Mouse (Mus musculus): Measurements from ENCODE around the gene Zdhhc23. TPM values are rescaled to one million over a fixed set of nuclear protein-coding genes. Genes with fewer than 3 reads are reported as not detected.

Gene Zdhhc23
- polyA plus RNA-seq, 1 experiment from 2014 or later = 0.38 TPM

GRCm38 (mm10) chr16:43979010-43979327 lies 622 bp downstream of the Zdhhc23 start:
- H3K4me2 ChIP-seq (ENCODE audit: low read depth, low read length) = peak overlapping the region; percentile 100
- no peak for ATAC-seq (replicated peaks; ENCODE audit: insufficient number of reproducible peaks, low FRiP score, low TSS enrichment, low read depth)

GRCm38 (mm10) chr16:43973606-43974220 lies 5.9 kb downstream of the Zdhhc23 start:
- DNase-seq (ENCODE audit: low spot score) (no peak), ATAC-seq (replicated peaks; ENCODE audit: insufficient number of reproducible peaks, low FRiP score, low TSS enrichment, low read depth) (no peak)
- H3K4me1 ChIP-seq (ENCODE audit: control insufficient read depth, insufficient read depth, low read length) = no peaks in the 10 kb centered on the region
- H3K4me2 ChIP-seq (ENCODE audit: low read depth, low read length) = no peak overlapping the region
- H3K27me3 ChIP-seq (ENCODE audit: control insufficient read depth, insufficient read depth, low read length) = no peaks in the 10 kb centered on the region
- H3K9me3 ChIP-seq (replicated peaks; ENCODE audit: control insufficient read depth, low read length) = no peaks in the 10 kb centered on the region
- H3K4me3 ChIP-seq (ENCODE audit: low read depth, low read length) = no peak overlapping the region
- no peaks in the 10 kb centered on the region for H3K36me3 ChIP-seq (replicated peaks; ENCODE audit: control insufficient read depth, insufficient read depth, low read depth, low read length)
- H3K9ac ChIP-seq (replicated peaks; ENCODE audit: low read length) = no peak overlapping the region
- no peak overlapping the region for H3K27ac ChIP-seq (replicated peaks; ENCODE audit: low read depth, low read length)
- WGBS = 70% methylated on average over 22 of the region's 22 CpGs

More at GRCm38 (mm10) chr16:43979010-43979327, 622 bp downstream of the Zdhhc23 start:
- H3K36me3 ChIP-seq (replicated peaks; ENCODE audit: control insufficient read depth, insufficient read depth, low read depth, low read length) = no peaks in the 10 kb centered on the region
- H3K4me3 ChIP-seq (ENCODE audit: low read depth, low read length) = peak overlapping the region; percentile 67
- peak; percentile 66 for DNase-seq (ENCODE audit: low spot score)
- H3K9me3 ChIP-seq (replicated peaks; ENCODE audit: control insufficient read depth, low read length) = no peaks in the 10 kb centered on the region
- H3K27ac ChIP-seq (replicated peaks; ENCODE audit: low read depth, low read length) = no peak overlapping the region
- H3K27me3 ChIP-seq (ENCODE audit: control insufficient read depth, insufficient read depth, low read length) = peaks cover 11% of the 10 kb centered on the region
- WGBS = 17% methylated on average over 7 of the region's 7 CpGs
- no peaks in the 10 kb centered on the region; the same call in none of the 2 replicates for H3K4me1 ChIP-seq (ENCODE audit: control insufficient read depth, insufficient read depth, low read length)
- H3K9ac ChIP-seq (replicated peaks; ENCODE audit: low read length) = peak overlapping the region; percentile 51

DNA sequence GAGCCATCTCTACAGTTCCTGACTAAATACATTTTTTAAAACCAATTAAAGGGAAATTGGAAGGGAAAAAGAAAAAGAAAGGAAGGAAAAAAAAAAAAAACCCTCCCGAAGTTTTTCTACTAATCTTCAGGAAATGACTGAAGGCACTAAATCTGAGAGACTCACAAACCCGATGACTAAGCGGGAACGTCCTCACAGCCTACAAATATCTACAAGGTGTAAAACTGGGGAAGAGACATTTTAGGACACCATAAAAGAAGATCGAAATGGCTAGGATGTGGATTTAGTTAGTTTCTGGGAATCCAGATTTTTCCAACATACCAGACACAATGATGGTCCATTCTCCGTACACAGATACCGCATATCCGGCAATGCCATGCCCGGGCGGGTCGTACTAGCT lies 6.4 kb downstream of the Zdhhc23 start:
- Histone ChIP-seq H3K4me3 (ENCODE audit: low read depth, low read length) (no peak overlapping the region), H3K9ac (replicated peaks; ENCODE audit: low read length) (no peak overlapping the region), H3K4me2 (ENCODE audit: low read depth, low read length) (no peak overlapping the region), H3K4me1 (ENCODE audit: control insufficient read depth, insufficient read depth, low read length) (no peaks in the 10 kb centered on the region), H3K27me3 (ENCODE audit: control insufficient read depth, insufficient read depth, low read length) (no peaks in the 10 kb centered on the region), H3K9me3 (replicated peaks; ENCODE audit: control insufficient read depth, low read length) (no peaks in the 10 kb centered on the region), H3K27ac (replicated peaks; ENCODE audit: low read depth, low read length) (no peak overlapping the region), H3K36me3 (replicated peaks; ENCODE audit: control insufficient read depth, insufficient read depth, low read depth, low read length) (no peaks in the 10 kb centered on the region)
- WGBS = 93% methylated on average over 11 of the region's 11 CpGs
- ATAC-seq (replicated peaks; ENCODE audit: insufficient number of reproducible peaks, low FRiP score, low TSS enrichment, low read depth) (no peak), DNase-seq (ENCODE audit: low spot score) (no peak)

GRCm38 (mm10) chr16:43972391-43972790 lies 7.2 kb downstream of the Zdhhc23 start:
- Histone ChIP-seq H3K4me3 (ENCODE audit: low read depth, low read length) (no peak overlapping the region), H3K9me3 (replicated peaks; ENCODE audit: control insufficient read depth, low read length) (no peaks in the 10 kb centered on the region), H3K4me2 (ENCODE audit: low read depth, low read length) (no peak overlapping the region), H3K9ac (replicated peaks; ENCODE audit: low read length) (no peak overlapping the region), H3K27me3 (ENCODE audit: control insufficient read depth, insufficient read depth, low read length) (no peaks in the 10 kb centered on the region), H3K4me1 (ENCODE audit: control insufficient read depth, insufficient read depth, low read length) (no peaks in the 10 kb centered on the region), H3K27ac (replicated peaks; ENCODE audit: low read depth, low read length) (no peak overlapping the region), H3K36me3 (replicated peaks; ENCODE audit: control insufficient read depth, insufficient read depth, low read depth, low read length) (no peaks in the 10 kb centered on the region)
- WGBS = 86% methylated on average over 2 of the region's 2 CpGs
- ATAC-seq (replicated peaks; ENCODE audit: insufficient number of reproducible peaks, low FRiP score, low TSS enrichment, low read depth) (no peak), DNase-seq (ENCODE audit: low spot score) (no peak)

- H3K9ac ChIP-seq (replicated peaks; ENCODE audit: low read length) = no peak overlapping the region
- H3K27me3 ChIP-seq (ENCODE audit: control insufficient read depth, insufficient read depth, low read length) = no peaks in the 10 kb centered on the region
- WGBS = 92% methylated on average over 9 of the region's 9 CpGs
- no peaks in the 10 kb centered on the region for H3K9me3 ChIP-seq (replicated peaks; ENCODE audit: control insufficient read depth, low read length)
- ATAC-seq (replicated peaks; ENCODE audit: insufficient number of reproducible peaks, low FRiP score, low TSS enrichment, low read depth) (no peak), DNase-seq (ENCODE audit: low spot score) (no peak)
- H3K4me3 ChIP-seq (ENCODE audit: low read depth, low read length) = no peak overlapping the region
- H3K36me3 ChIP-seq (replicated peaks; ENCODE audit: control insufficient read depth, insufficient read depth, low read depth, low read length) = no peaks in the 10 kb centered on the region
- no peak overlapping the region for H3K27ac ChIP-seq (replicated peaks; ENCODE audit: low read depth, low read length)
- no peaks in the 10 kb centered on the region for H3K4me1 ChIP-seq (ENCODE audit: control insufficient read depth, insufficient read depth, low read length)
- H3K4me2 ChIP-seq (ENCODE audit: low read depth, low read length) = no peak overlapping the region
Measured at GRCm38 (mm10) chr16:43971741-43972140, 7.8 kb downstream of the Zdhhc23 start.

GRCm38 (mm10) chr16:43971189-43971588 lies 8.4 kb downstream of the Zdhhc23 start:
- Histone ChIP-seq H3K27me3 (ENCODE audit: control insufficient read depth, insufficient read depth, low read length) (no peaks in the 10 kb centered on the region), H3K27ac (replicated peaks; ENCODE audit: low read depth, low read length) (no peak overlapping the region), H3K4me1 (ENCODE audit: control insufficient read depth, insufficient read depth, low read length) (no peaks in the 10 kb centered on the region), H3K9ac (replicated peaks; ENCODE audit: low read length) (no peak overlapping the region), H3K9me3 (replicated peaks; ENCODE audit: control insufficient read depth, low read length) (no peaks in the 10 kb centered on the region), H3K4me3 (ENCODE audit: low read depth, low read length) (no peak overlapping the region), H3K4me2 (ENCODE audit: low read depth, low read length) (no peak overlapping the region), H3K36me3 (replicated peaks; ENCODE audit: control insufficient read depth, insufficient read depth, low read depth, low read length) (no peaks in the 10 kb centered on the region)
- no peak for DNase-seq (ENCODE audit: low spot score)
- WGBS = 93% methylated on average over 11 of the region's 11 CpGs
- ATAC-seq (replicated peaks; ENCODE audit: insufficient number of reproducible peaks, low FRiP score, low TSS enrichment, low read depth) = no peak

- no peak for DNase-seq (ENCODE audit: low spot score)
- Histone ChIP-seq H3K36me3 (replicated peaks; ENCODE audit: control insufficient read depth, insufficient read depth, low read depth, low read length) (no peaks in the 10 kb centered on the region), H3K4me3 (ENCODE audit: low read depth, low read length) (no peak overlapping the region), H3K27ac (replicated peaks; ENCODE audit: low read depth, low read length) (no peak overlapping the region), H3K4me2 (ENCODE audit: low read depth, low read length) (no peak overlapping the region), H3K9me3 (replicated peaks; ENCODE audit: control insufficient read depth, low read length) (no peaks in the 10 kb centered on the region), H3K9ac (replicated peaks; ENCODE audit: low read length) (no peak overlapping the region), H3K27me3 (ENCODE audit: control insufficient read depth, insufficient read depth, low read length) (no peaks in the 10 kb centered on the region), H3K4me1 (ENCODE audit: control insufficient read depth, insufficient read depth, low read length) (no peaks in the 10 kb centered on the region)
- WGBS = 86% methylated on average over 3 of the region's 3 CpGs
- ATAC-seq (replicated peaks; ENCODE audit: insufficient number of reproducible peaks, low FRiP score, low TSS enrichment, low read depth) = no peak
Measured at GRCm38 (mm10) chr16:43970426-43970825, 9.2 kb downstream of the Zdhhc23 start.

DNA sequence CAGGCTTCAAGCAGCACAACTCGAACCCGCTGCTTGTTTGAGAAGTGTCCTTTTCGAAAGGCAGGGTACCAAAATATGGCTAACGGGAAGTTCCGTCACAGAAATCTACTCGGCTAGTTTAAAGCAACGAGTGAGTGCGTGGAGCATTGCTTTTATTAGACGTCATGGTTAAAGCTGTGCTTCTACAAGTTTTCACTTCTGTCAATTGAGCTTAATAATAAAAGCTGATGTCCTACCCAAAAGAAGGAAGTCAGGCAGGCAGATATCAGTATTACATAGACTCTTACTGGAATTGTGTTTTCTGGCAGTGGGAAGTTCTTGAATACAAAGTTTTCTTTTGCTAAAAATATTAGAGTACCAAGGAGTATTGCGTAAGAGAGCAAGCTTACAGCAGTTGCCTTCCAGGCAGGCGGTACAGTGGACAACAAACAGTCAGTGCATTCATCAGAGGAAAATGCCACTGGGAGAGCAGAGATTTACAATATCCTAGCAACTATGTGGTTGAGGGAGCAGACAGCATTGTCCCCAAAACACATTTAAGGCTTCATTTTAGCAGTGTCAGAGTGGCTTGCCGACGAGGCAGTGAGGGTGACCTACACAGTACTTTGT lies 13.7 kb downstream of the Zdhhc23 start:
- no peak overlapping the region for H3K9ac ChIP-seq (replicated peaks; ENCODE audit: low read length)
- no peak overlapping the region for H3K27ac ChIP-seq (replicated peaks; ENCODE audit: low read depth, low read length)
- no peaks in the 10 kb centered on the region for H3K4me1 ChIP-seq (ENCODE audit: control insufficient read depth, insufficient read depth, low read length)
- no peaks in the 10 kb centered on the region for H3K9me3 ChIP-seq (replicated peaks; ENCODE audit: control insufficient read depth, low read length)
- WGBS = 86% methylated on average over 13 of the region's 13 CpGs
- H3K4me3 ChIP-seq (ENCODE audit: low read depth, low read length) = no peak overlapping the region
- ATAC-seq (replicated peaks; ENCODE audit: insufficient number of reproducible peaks, low FRiP score, low TSS enrichment, low read depth) (no peak), DNase-seq (ENCODE audit: low spot score) (no peak)
- no peaks in the 10 kb centered on the region for H3K36me3 ChIP-seq (replicated peaks; ENCODE audit: control insufficient read depth, insufficient read depth, low read depth, low read length)
- H3K27me3 ChIP-seq (ENCODE audit: control insufficient read depth, insufficient read depth, low read length) = no peaks in the 10 kb centered on the region
- no peak overlapping the region for H3K4me2 ChIP-seq (ENCODE audit: low read depth, low read length)
